Mouse (Mus musculus): ENCODE results near the gene Myadml2. TPM values are rescaled to one million over a fixed set of nuclear protein-coding genes. Genes with fewer than 3 reads are reported as not detected.

Myadml2 gene
- total and polyA plus RNA-seq, 3 experiments: 0.68 TPM; not detected in 2

DNA sequence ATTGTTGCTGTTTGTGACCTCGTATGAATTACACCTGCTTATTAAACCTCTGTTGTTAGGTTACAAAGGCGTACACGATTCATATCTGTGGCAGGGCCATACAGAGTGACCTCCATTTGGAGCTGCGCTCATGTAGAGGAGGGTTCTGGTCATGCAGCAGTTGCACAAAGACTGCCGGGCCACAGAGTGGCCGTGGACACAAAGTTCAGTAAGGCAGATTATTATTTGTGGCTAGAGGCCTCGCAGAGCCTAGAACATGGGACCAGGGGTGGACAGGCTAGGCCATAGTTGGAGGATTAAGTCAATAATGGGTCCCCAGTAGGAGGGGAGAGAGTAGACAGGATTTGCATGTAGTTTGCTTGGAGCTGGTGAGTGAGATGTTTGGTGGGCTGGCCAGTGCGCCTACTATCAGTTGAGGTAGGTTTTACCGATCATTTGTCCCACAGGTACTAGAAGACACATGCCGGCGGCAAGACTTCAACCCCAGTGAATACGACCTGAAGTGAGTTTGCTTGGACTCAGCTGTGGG is 25.7 kb upstream of the Myadml2 start:
- Histone ChIP-seq H3K27ac (ENCODE audit: insufficient read depth, low read depth) (peak overlapping the region; percentile 75), H3K4me2 (ENCODE audit: insufficient read depth, low read depth, poor library complexity, severe bottlenecking) (peak overlapping the region; percentile 70), H3K9ac (ENCODE audit: insufficient read depth, low read depth) (peak overlapping the region; percentile 89), H3K79me2 (replicated peaks; ENCODE audit: control insufficient read depth, extremely low read depth, insufficient read depth, poor library complexity, severe bottlenecking) (peaks cover 4% of the 10 kb centered on the region; the same call in 1 of the 2 replicates), H3K36me3 (replicated peaks in 1 of 2; ENCODE audit: control insufficient read depth in 1 of 2, insufficient read depth in 1 of 2, low read length in 1 of 2) (peaks cover 18 to 33% of the 10 kb centered on the region in 2 experiments), H3K27me3 (replicated peaks) (no peaks in the 10 kb centered on the region), H3K4me3 (replicated peaks in 1 of 3; ENCODE audit: low read depth in 2 of 3, low read length in 2 of 3, poor library complexity in 1 of 3) (peak overlapping the region; percentile 61 to 85 (median 71)), H3K4me1 (ENCODE audit: control insufficient read depth in 1 of 2, insufficient read depth in 2 of 2) (peaks cover 2 to 43% of the 10 kb centered on the region in 2 experiments; a peak in 2 of 4 replicates), H3K9me3 (replicated peaks; ENCODE audit: low read length) (no peaks in the 10 kb centered on the region)
- in situ Hi-C loops (cut with MboI; ENCODE audit: low pct_ligation_motif_present, low pct_unique_long_range_greater_than_20kb, low sequenced_read_pairs) (no loop called here), dilution Hi-C loops (cut with MboI; ENCODE audit: extremely low pct_ligation_motif_present, extremely low pct_unique_long_range_greater_than_20kb, low sequenced_read_pairs) (no loop called here)
- TF ChIP-seq MXI1 (IDR thresholded peaks at IDR 0.05; ENCODE audit: low read depth, low read length) (no peak), MAZ (IDR thresholded peaks at IDR 0.05; ENCODE audit: low read depth, low read length) (0 out of 2 replicates have a peak, but pooled peaks have one; percentile 2), E2F4 (IDR thresholded peaks at IDR 0.05; ENCODE audit: insufficient replicate concordance, low read depth, low read length) (no peak), JUND (conservative IDR thresholded peaks at IDR 0.05; ENCODE audit: low read depth, low read length) (no peak), ETS1 (conservative IDR thresholded peaks at IDR 0.05; ENCODE audit: low read depth, low read length) (no peak), SMC3 (IDR thresholded peaks at IDR 0.05; ENCODE audit: low read depth, low read length) (no peak; the same call in 1 of the 2 replicates), UBTF (IDR thresholded peaks at IDR 0.05; ENCODE audit: low read depth, low read length) (peak; percentile 8; the same call in 1 of the 2 replicates), MAFK (IDR thresholded peaks at IDR 0.05; ENCODE audit: insufficient replicate concordance, low read length) (peak; percentile 81; the same call in 1 of the 2 replicates), BHLHE40 (IDR thresholded peaks at IDR 0.05; ENCODE audit: low read depth, low read length) (peak; percentile 8; the same call in 1 of the 2 replicates), ZNF384 (IDR thresholded peaks at IDR 0.05; ENCODE audit: low read depth, low read length) (no peak), POLR2AphosphoS2 (IDR thresholded peaks at IDR 0.05; ENCODE audit: low read depth, low read length) (no peak), EP300 (IDR thresholded peaks at IDR 0.05; ENCODE audit: low read length) (0 out of 2 replicates have a peak, but pooled peaks have one; percentile 18), ZMIZ1 (IDR thresholded peaks at IDR 0.05; ENCODE audit: low read depth, low read length) (no peak; the same call in 1 of the 2 replicates), TCF12 (IDR thresholded peaks at IDR 0.05; ENCODE audit: low read depth, low read length) (peak; percentile 20; the same call in 1 of the 2 replicates), IRF4 (IDR thresholded peaks at IDR 0.05; ENCODE audit: low read depth, low read length) (no peak), NRF1 (IDR thresholded peaks at IDR 0.05; ENCODE audit: low read depth, low read length) (no peak), TBP (conservative IDR thresholded peaks at IDR 0.05; ENCODE audit: low read depth, low read length) (peak; percentile 64; the same call in 1 of the 2 replicates), POLR2A (IDR thresholded peaks at IDR 0.05; ENCODE audit: low read depth, low read length) (no peak; the same call in 1 of the 2 replicates), NELFE (IDR thresholded peaks at IDR 0.05; ENCODE audit: low read depth, low read length) (peak; percentile 8; the same call in 1 of the 2 replicates), MYC (IDR thresholded peaks at IDR 0.05; ENCODE audit: low read depth, low read length) (no peak), JUN (IDR thresholded peaks at IDR 0.05; ENCODE audit: insufficient read depth, low read depth, low read length) (no peak), MAX (IDR thresholded peaks at IDR 0.05; ENCODE audit: low read length) (peak; percentile 62), RCOR1 (conservative IDR thresholded peaks at IDR 0.05; ENCODE audit: low read depth, low read length) (no peak), MEF2A (IDR thresholded peaks at IDR 0.05; ENCODE audit: borderline replicate concordance, low read depth, low read length) (0 out of 2 replicates have a peak, but pooled peaks have one; percentile 34), KAT2A (IDR thresholded peaks at IDR 0.05; ENCODE audit: insufficient replicate concordance, low read length) (no peak), SIN3A (IDR thresholded peaks at IDR 0.05; ENCODE audit: low read length) (no peak; the same call in 1 of the 2 replicates), CHD1 (IDR thresholded peaks at IDR 0.05; ENCODE audit: low read depth, low read length) (0 out of 2 replicates have a peak, but pooled peaks have one; percentile 40), CTCF (conservative IDR thresholded peaks at IDR 0.05 in 1 of 2, IDR thresholded peaks at IDR 0.05 in 1 of 2; ENCODE audit: low read depth in 2 of 2, low read length in 2 of 2) (no peak)
- DNase-seq (ENCODE audit: extremely low read depth): peak; percentile 62
